Mouse (Mus musculus) ES-E14 (cell line): ENCODE measurements at regions not wholly inside any gene's neighbourhood (a gene's known extent, or its start where the extent isn't known, plus 50 kb on each side); places are given as distances from the start of the nearest gene placed in this dataset.

Source experiments
- DNase-seq: peaks from one replicate; pipeline ENCODE4 v3.0.0-alpha.2; 2013; ENCODE audit warnings: low read depth, low spot score
- H3K27ac ChIP-seq: 2 replicates; pipeline ENCODE4 v1.5.1; 2012; ENCODE audit warnings: low read depth, mild to moderate bottlenecking, low read length, moderate library complexity, mixed read lengths; ENCODE audit not compliant: poor library complexity, insufficient read depth, severe bottlenecking
- H3K36me3 ChIP-seq: 2 replicates; pipeline ENCODE4 v1.6.1; 2012; ENCODE audit warnings: mild to moderate bottlenecking, low read length, moderate library complexity, mixed read lengths; ENCODE audit not compliant: control insufficient read depth, poor library complexity, insufficient read depth, severe bottlenecking
- H3K4me1 ChIP-seq, 2 experiments: fragments of 150-350 bp in 1 of 2; sonication (generic) in 1 of 2; 2 replicates each; pipeline ENCODE4 v1.6.1; 2012; ENCODE audit warnings: low read length in 2 of 2, mild to moderate bottlenecking in 1 of 2, mixed read lengths in 1 of 2; ENCODE audit not compliant: control insufficient read depth in 2 of 2, insufficient read depth in 2 of 2, poor library complexity in 1 of 2
- H3K4me3 ChIP-seq, 2 experiments: fragments of 150-350 bp in 1 of 2; sonication (generic) in 1 of 2; 2 replicates each; pipeline ENCODE4 v1.5.1; 2012; ENCODE audit warnings: low read length in 2 of 2, low read depth in 1 of 2, mild to moderate bottlenecking in 1 of 2, mixed read lengths in 1 of 2; ENCODE audit not compliant: insufficient read depth in 1 of 2, poor library complexity in 1 of 2, severe bottlenecking in 1 of 2
- H3K9ac ChIP-seq: 2 replicates; pipeline ENCODE4 v1.6.1; 2012; ENCODE audit warnings: low read depth, mild to moderate bottlenecking, low read length, mixed read lengths; ENCODE audit not compliant: poor library complexity, insufficient read depth, severe bottlenecking
- H3K9me3 ChIP-seq: fragments of 150-350 bp; sonication (generic); 2 replicates; pipeline ENCODE4 v1.6.1; 2012; ENCODE audit warnings: low read depth, mild to moderate bottlenecking, low read length; ENCODE audit not compliant: control insufficient read depth, insufficient read depth
- CHD2 ChIP-seq: IDR thresholded peaks from 2 replicates; pipeline ENCODE4 v1.6.1; 2014; ENCODE audit warnings: mild to moderate bottlenecking, low read depth, low read length, inconsistent platforms
- HCFC1 ChIP-seq: IDR thresholded peaks from 2 replicates; pipeline ENCODE4 v1.6.1; 2012; ENCODE audit warnings: low read length, inconsistent platforms, borderline replicate concordance; ENCODE audit not compliant: insufficient read depth
- MAFK ChIP-seq: IDR thresholded peaks from 2 replicates; pipeline ENCODE4 v1.6.1; 2014; ENCODE audit warnings: mild to moderate bottlenecking, low read depth, low read length, inconsistent platforms; ENCODE audit not compliant: insufficient read depth
- ZC3H11A ChIP-seq: IDR thresholded peaks from 2 replicates; pipeline ENCODE4 v1.6.1; 2012; ENCODE audit warnings: low read depth, mild to moderate bottlenecking, inconsistent platforms, low read length, borderline replicate concordance
- ZNF384 ChIP-seq: IDR thresholded peaks from 2 replicates; pipeline ENCODE4 v1.6.1; 2012; ENCODE audit warnings: low read depth, low read length, inconsistent platforms
- in situ Hi-C, 2 experiments: fragments of 600-800 bp; cut with MboI; formaldehyde crosslinking; loops; one replicate each; pipeline ENCODE4 v1.15.1; 2025; ENCODE audit warnings: low sequenced_read_pairs in 2 of 2, inconsistent platforms in 1 of 2; ENCODE audit not compliant: unreplicated experiment in 2 of 2

- Histone ChIP-seq H3K4me1 (peaks cover 4 to 14% of the 10 kb centered on the region in 2 experiments; a peak in 3 of 4 replicates), H3K9me3 (no peaks in the 10 kb centered on the region), H3K9ac (no peak overlapping the region), H3K4me3 (no peak overlapping the region), H3K36me3 (no peaks in the 10 kb centered on the region), H3K27ac (no peak overlapping the region; the same call in 1 of the 2 replicates)
- in situ Hi-C loops: no loop called here
- no peak for DNase-seq
- TF ChIP-seq MAFK: peak; percentile 84
- no peak for TF ChIP-seq ZNF384
Observed at GRCm38 (mm10) chr5:64736985-64737384, 66.2 kb upstream of the Klf3 start.

- TF ChIP-seq ZNF384: no peak
- TF ChIP-seq MAFK: no peak
- TF ChIP-seq ZC3H11A: no peak
- no peak for TF ChIP-seq CHD2
- no peak for TF ChIP-seq HCFC1
- Histone ChIP-seq H3K4me1 (peaks cover 4 to 14% of the 10 kb centered on the region in 2 experiments; a peak in 3 of 4 replicates), H3K27ac (peak overlapping the region; percentile 77; the same call in 1 of the 2 replicates), H3K36me3 (no peaks in the 10 kb centered on the region), H3K9me3 (no peaks in the 10 kb centered on the region), H3K9ac (peak overlapping the region; percentile 27; the same call in 1 of the 2 replicates), H3K4me3 (peak overlapping the region in 1 of 2 experiments; percentile 6; a peak in 2 of 4 replicates)
- no peak for DNase-seq
- in situ Hi-C loops: no loop called here
Observed at GRCm38 (mm10) chr5:64738096-64738780, 65.0 kb upstream of the Klf3 start.

- Histone ChIP-seq H3K4me1 (peaks cover 4 to 14% of the 10 kb centered on the region in 2 experiments; a peak in 3 of 4 replicates), H3K4me3 (no peak overlapping the region), H3K36me3 (no peaks in the 10 kb centered on the region), H3K9me3 (no peaks in the 10 kb centered on the region), H3K27ac (peak overlapping the region; percentile 77; the same call in 1 of the 2 replicates), H3K9ac (peak overlapping the region; percentile 27; the same call in 1 of the 2 replicates)
- in situ Hi-C loops: no loop called here
- DNase-seq: no peak
- TF ChIP-seq ZNF384 (no peak), CHD2 (no peak), HCFC1 (no peak), ZC3H11A (no peak), MAFK (no peak)
Observed at GRCm38 (mm10) chr5:64738781-64739310, 64.3 kb upstream of the Klf3 start.

- H3K9ac ChIP-seq: 0 out of 2 replicates have a peak overlapping the region, but pooled peaks have one; percentile 10
- no peak overlapping the region for H3K4me3 ChIP-seq
- H3K9me3 ChIP-seq: no peaks in the 10 kb centered on the region
- peak; percentile 79 for TF ChIP-seq CHD2
- TF ChIP-seq MAFK: peak; percentile 94
- no peak for TF ChIP-seq ZC3H11A
- TF ChIP-seq HCFC1: no peak
- no peak for TF ChIP-seq ZNF384
- H3K4me1 ChIP-seq: peaks cover 4 to 14% of the 10 kb centered on the region in 2 experiments; a peak in 3 of 4 replicates
- in situ Hi-C loops: no loop called here
- peak overlapping the region; percentile 81; the same call in 1 of the 2 replicates for H3K27ac ChIP-seq
- no peak for DNase-seq
- no peaks in the 10 kb centered on the region for H3K36me3 ChIP-seq
Observed at GRCm38 (mm10) chr5:64739311-64740261, 63.6 kb upstream of the Klf3 start.
